In the genomic region with DNA sequence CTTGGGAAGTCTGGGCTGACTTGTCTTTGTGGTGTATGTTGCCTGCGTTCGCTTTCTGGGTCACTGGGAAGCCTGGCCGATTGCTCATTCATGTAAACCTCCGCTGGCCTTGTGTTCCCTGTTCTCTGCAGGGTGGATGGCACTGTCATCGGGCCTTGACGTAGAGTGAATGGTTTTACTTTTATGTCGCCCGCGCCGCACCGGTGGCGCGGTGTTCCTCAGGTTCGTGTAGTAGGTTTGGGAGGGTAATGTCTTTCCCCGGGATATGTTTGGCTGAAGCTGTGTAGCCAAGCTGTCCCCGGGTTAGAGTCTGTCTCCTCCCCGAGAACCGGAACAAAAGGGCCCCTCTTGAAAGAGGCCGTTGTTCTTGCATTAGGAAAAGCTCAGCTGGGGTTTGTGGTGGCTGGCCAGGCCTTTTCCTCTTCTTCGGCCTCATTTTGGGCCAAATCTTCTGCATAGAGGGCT, we compare ENCODE assay signal across 8 mouse cellular contexts. TPM values are rescaled to one million over a fixed set of nuclear protein-coding genes. Genes with fewer than 3 reads are reported as not detected.
DNase-seq lines count a peak whose midpoint lies in the region; ATAC-seq lines count a peak whose summit lies in the region.

No protein-coding gene starts in this region.

- H3K36me3 ChIP-seq in hindbrain, embryonic 14.5 days (replicated peaks; ENCODE audit: control insufficient read depth, insufficient read depth): no peaks in the 10 kb centered on the region
- no peaks in the 10 kb centered on the region for H3K36me3 ChIP-seq in macrophage (ENCODE audit: inconsistent target)

- H3K27me3 ChIP-seq in hindbrain, embryonic 14.5 days (ENCODE audit: control insufficient read depth, insufficient read depth, low read length): no peaks in the 10 kb centered on the region

- H3K4me2 ChIP-seq in hindbrain, embryonic 14.5 days (replicated peaks): peak overlapping the region; percentile 33

- peak; percentile 43; the same call in 1 of the 2 replicates for ATAC-seq in hindbrain, embryonic 14.5 days (ENCODE audit: low FRiP score)

- H3K4me3 ChIP-seq in hindbrain, embryonic 14.5 days (replicated peaks; ENCODE audit: low read length): no peak overlapping the region
- no peak overlapping the region for H3K4me3 ChIP-seq in macrophage (ENCODE audit: inconsistent target)

- H3K9ac ChIP-seq in hindbrain, embryonic 14.5 days: peak overlapping the region; percentile 34

- peak overlapping the region; percentile 73 for H3K27ac ChIP-seq in hindbrain, embryonic 14.5 days
- H3K27ac ChIP-seq in macrophage: peak overlapping the region; percentile 17; the same call in 1 of the 2 replicates

- H3K9me3 ChIP-seq in hindbrain, embryonic 14.5 days (ENCODE audit: control insufficient read depth, low read length): no peaks in the 10 kb centered on the region

- peaks cover 41% of the 10 kb centered on the region for H3K4me1 ChIP-seq in hindbrain, embryonic 14.5 days (replicated peaks; ENCODE audit: control insufficient read depth, insufficient read depth, low read length)

- peaks cover 98% of the 10 kb centered on the region for H3K79me2 ChIP-seq in macrophage (ENCODE audit: inconsistent target)

- DNase-seq in embryo, embryonic 11 days: peak; percentile 59
- DNase-seq in embryo, embryonic 10.5 days (ENCODE audit: low spot score): no peak
- peak; percentile 30 for DNase-seq in cerebellum, adult 9-10 months
- no peak for DNase-seq in hindbrain, embryonic 14.5 days (ENCODE audit: low spot score)
- DNase-seq in lung, postnatal 36 days: no peak
- no peak for DNase-seq in lung, postnatal 14 days
- DNase-seq in spleen, adult 12 weeks (ENCODE audit: low spot score): no peak

- 21% methylated on average over 20 of the region's 20 CpGs for WGBS in hindbrain, embryonic 14.5 days
- 30% methylated on average over 20 of the region's 20 CpGs for WGBS in macrophage (ENCODE audit: missing documents)

RNA-seq across cellular contexts. Expression of a gene that starts 21.8 kb away (rescaled TPM):
- 131 and 143 TPM in 2 replicates for polyA plus RNA-seq in hindbrain, embryonic 14.5 days (2014; fragmentation: Nextera tagmentation; extraction: Ambion mirVana)
- total RNA-seq in macrophage (2018; cell fraction: chromatin; rRNA removed): 100 to 1,000 TPM in 23 of 26 experiments, 10 to 100 TPM in 3; 61.7 to 168 (median 115) TPM
- 10 to 100 TPM; 66.7 to 95.6 (median 83.4) TPM for total RNA-seq in macrophage (2018; cell fraction: cytosol; rRNA removed)
- total RNA-seq in macrophage (2018; cell fraction: nucleus; rRNA removed): 10 to 100 TPM; 49.1 to 97.6 (median 85.9) TPM
- 47.6 to 64.8 TPM (median 62.8 TPM) in 3 replicates for polyA plus RNA-seq in macrophage (2018)

Comparison
In these comparisons a context has a peak if more than half of its experiments do, and no peak if none do; other contexts are left out.
1. DNase-seq: peak in embryo, embryonic 11 days (single experiment) and cerebellum, adult 9-10 months (single experiment); none in embryo, embryonic 10.5 days (single experiment), hindbrain, embryonic 14.5 days (single experiment), lung, postnatal 36 days (single experiment), lung, postnatal 14 days (single experiment) and spleen, adult 12 weeks (single experiment).